Mouse (Mus musculus) olfactory bulb, adult 2 months (tissue): Measurements from ENCODE around the gene Mnd1. TPM values are rescaled to one million over a fixed set of nuclear protein-coding genes. Genes with fewer than 3 reads are reported as not detected.

Source experiments
- H3K27ac ChIP-seq: fragments of 200-500 bp; 2 replicates; pipeline ENCODE4 v1.5.1; 2012; ENCODE audit warnings: low read depth, low read length; ENCODE audit not compliant: insufficient read depth
- H3K4me1 ChIP-seq: fragments of 200-500 bp; 2 replicates; pipeline ENCODE4 v1.6.1; 2012; ENCODE audit warnings: low read length; ENCODE audit not compliant: control insufficient read depth, insufficient read depth
- H3K4me3 ChIP-seq: fragments of 200-500 bp; 2 replicates; pipeline ENCODE4 v1.5.1; 2012; ENCODE audit warnings: mild to moderate bottlenecking, low read depth, low read length, moderate library complexity; ENCODE audit not compliant: insufficient read depth
- CTCF ChIP-seq: fragments of 200-500 bp; IDR thresholded peaks from 2 replicates; pipeline ENCODE4 v1.5.1; 2012; ENCODE audit warnings: low read depth, mild to moderate bottlenecking, low read length, moderate library complexity; ENCODE audit not compliant: insufficient read depth
- POLR2A ChIP-seq: fragments of 200-500 bp; IDR thresholded peaks from 2 replicates; pipeline ENCODE4 v1.6.1; 2012; ENCODE audit warnings: mild to moderate bottlenecking, low read depth, low read length, moderate library complexity; ENCODE audit not compliant: insufficient read depth
- WGBS: fragments of 180-500 bp; shearing (Covaris S2); methylation state at CpG from one replicate; pipeline ENCODE4 v1.1.7; 2018; 5-methylcytosine and 5-hydroxymethylcytosine counted together
- polyA plus RNA-seq: library from polyadenylated mRNA; stranded (reverse); fragments of >200 nt; gene quantifications from 2 replicates; pipeline ENCODE4 v1.2.4, GENCODE M21; 2012; ENCODE audit warnings: low replicate concordance; ENCODE audit not compliant: missing spikeins, insufficient read depth, insufficient read length

Mnd1 gene
- polyA plus RNA-seq, 1 experiment = not detected

DNA sequence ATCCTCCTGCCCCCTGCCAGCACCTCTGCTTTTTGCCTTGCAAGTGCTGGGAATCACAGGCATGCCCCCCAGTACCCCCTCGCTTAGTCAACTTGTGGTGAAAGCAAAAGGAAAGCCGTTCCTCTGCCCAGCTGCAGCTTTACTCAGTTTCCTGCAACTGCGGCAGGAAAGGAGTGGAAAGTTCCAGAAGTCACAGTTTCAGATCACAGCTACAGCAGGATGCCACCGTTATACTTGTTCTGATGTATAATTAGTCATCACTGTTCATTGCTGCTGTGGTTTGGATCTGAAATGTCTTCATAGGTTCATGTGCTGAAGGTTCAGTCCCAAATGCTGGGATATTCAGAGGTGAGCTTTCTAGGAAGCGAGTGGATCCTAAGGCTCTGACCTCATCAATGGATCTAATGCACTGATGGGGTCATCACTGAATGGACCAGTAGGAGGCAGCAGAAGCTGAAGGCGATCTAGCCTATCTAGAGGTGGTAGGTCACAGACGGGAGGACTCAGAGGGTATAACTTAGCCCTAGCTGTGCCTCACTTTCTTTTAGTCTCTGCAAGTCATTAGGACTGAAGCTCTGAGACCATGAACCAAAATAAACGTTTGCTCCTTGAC, 13.9 kb upstream of the Mnd1 start:
- Histone ChIP-seq H3K27ac (no peak overlapping the region), H3K4me3 (no peak overlapping the region), H3K4me1 (peaks cover 6% of the 10 kb centered on the region; the same call in 1 of the 2 replicates)
- 59% methylated on average over 8 of the region's 8 CpGs for WGBS
- TF ChIP-seq POLR2A = no peak
- no peak for TF ChIP-seq CTCF

DNA sequence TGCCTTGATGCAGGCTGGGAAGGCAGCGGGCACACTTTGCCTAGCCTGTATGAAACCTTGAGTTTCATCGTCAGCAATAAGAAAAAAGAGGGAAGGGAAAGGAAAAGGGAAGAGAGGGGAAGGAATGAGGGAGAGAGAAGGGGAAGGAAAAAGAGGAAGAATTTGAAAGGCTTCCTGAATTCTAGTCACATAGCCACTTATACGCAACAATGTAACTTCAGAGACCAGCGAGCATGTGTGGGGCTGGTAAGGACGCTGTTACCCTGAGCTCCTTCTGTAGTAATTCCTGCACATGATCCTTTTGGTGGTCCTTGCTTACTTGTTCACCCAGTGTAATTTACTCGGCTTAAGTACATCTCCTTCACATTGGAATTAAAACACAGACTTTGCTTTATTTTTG, 13.4 kb upstream of the Mnd1 start:
- Histone ChIP-seq H3K4me1 (peaks cover 6% of the 10 kb centered on the region; the same call in 1 of the 2 replicates), H3K27ac (no peak overlapping the region), H3K4me3 (no peak overlapping the region)
- 80% methylated on average over 6 of the region's 6 CpGs for WGBS
- TF ChIP-seq POLR2A (no peak), CTCF (no peak)

DNA sequence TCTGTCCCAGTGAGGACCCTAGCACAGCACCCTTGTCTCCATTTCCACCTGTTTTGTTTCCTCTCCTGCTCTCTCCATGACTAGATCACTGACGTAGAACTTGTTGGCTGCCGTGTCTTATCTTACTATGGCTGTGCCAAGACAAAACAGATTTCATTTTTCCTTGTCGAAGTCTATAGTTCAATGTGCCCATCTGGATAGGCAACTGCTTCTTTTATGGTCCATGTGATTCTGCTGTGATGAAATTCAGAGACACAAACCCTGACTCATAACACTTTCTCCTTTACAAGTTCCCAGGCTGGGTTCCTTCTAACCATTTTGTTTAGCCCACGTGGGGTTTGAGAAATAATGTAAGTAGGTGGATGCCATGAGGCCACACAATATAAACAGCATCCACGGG, 10.5 kb upstream of the Mnd1 start:
- Histone ChIP-seq H3K27ac (no peak overlapping the region), H3K4me3 (no peak overlapping the region), H3K4me1 (no peaks in the 10 kb centered on the region)
- TF ChIP-seq CTCF (no peak), POLR2A (no peak)
- WGBS = 82% methylated on average over 5 of the region's 5 CpGs

DNA sequence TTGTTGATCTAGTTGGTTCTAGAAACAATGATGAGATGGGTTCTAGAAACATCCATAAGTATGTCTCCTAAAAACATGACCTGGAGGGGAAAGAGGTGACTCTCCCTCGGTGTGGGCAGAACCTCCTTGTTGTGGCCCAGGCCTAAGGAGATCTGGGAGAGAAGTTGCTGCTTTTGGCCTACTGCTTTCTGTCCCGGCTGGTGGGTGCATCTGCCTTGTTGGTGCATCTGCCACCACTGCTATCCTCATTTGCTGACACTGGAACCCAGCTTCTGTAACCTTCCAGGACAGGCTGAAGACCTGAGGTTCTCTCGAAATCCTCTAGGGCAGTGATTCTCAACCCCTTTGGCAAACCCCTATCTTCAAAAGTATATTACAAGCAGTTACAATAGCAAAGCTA, 9.8 kb upstream of the Mnd1 start:
- H3K4me1 ChIP-seq = no peaks in the 10 kb centered on the region
- TF ChIP-seq CTCF (no peak), POLR2A (no peak)
- WGBS = 98% methylated on average over 3 of the region's 3 CpGs
- H3K4me3 ChIP-seq = no peak overlapping the region
- H3K27ac ChIP-seq = no peak overlapping the region

DNA sequence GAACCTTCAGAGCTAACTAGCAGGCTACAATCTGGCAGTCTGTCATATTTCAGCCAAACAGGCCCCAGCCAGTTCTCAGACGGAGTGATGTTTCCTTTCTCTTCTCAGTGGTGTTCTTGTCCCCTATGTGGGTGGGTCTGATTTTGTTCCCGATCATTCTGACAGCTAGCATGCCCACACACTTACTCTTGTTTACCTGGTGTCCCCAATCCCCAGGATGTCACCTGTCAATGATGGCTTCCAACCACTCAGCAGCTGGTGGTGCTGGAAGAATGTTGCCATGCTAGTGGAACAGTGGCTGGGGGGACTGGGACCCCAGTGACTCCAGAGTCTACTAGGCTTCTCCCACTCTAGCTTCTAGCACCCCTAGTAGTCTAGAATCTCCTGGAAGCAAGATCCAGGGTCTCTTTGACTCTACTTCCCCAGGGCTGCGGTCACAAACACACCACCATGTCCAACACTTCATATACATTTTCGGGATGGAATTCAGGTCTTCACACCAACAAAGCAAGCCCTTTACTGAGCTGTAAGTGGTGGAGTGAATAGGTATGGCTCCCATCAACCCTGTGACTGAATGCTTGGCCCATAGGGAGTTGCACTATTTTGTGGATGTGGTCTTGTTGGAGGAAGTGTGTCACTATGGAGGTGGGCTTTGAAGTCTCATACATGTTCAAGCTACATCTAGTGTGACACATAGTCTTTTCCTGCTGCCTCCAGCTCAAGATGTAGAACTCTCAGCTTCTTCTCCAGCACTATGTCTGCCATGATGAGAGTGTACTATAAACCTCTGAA, 2.2 kb upstream of the Mnd1 start:
- TF ChIP-seq POLR2A (no peak), CTCF (no peak)
- no peak overlapping the region for H3K27ac ChIP-seq
- peaks cover 8% of the 10 kb centered on the region for H3K4me1 ChIP-seq
- no peak overlapping the region for H3K4me3 ChIP-seq
- WGBS = 83% methylated on average over 4 of the region's 4 CpGs

DNA sequence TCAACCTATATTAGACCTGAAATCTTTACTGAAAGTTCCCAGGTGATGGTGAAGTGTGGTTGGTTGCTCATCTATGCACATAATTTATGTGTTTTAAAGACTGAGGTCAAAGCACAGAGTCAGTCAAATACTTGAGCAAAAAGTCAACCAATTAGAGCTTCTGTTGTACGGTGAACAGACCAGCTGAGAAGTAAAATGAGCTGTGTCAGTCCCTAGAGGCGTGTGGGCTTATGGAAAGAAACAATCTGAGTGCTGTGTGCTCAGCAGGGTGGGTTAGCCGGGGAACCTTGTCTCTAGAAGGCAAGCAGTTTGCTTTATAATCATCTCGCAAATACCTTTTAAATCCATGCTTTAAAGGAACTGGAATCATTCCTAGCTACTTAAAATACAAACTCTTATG, 1.4 kb upstream of the Mnd1 start:
- TF ChIP-seq POLR2A (no peak), CTCF (no peak)
- 45% methylated on average over 4 of the region's 4 CpGs for WGBS
- Histone ChIP-seq H3K4me3 (no peak overlapping the region), H3K27ac (no peak overlapping the region), H3K4me1 (peaks cover 8% of the 10 kb centered on the region)

DNA sequence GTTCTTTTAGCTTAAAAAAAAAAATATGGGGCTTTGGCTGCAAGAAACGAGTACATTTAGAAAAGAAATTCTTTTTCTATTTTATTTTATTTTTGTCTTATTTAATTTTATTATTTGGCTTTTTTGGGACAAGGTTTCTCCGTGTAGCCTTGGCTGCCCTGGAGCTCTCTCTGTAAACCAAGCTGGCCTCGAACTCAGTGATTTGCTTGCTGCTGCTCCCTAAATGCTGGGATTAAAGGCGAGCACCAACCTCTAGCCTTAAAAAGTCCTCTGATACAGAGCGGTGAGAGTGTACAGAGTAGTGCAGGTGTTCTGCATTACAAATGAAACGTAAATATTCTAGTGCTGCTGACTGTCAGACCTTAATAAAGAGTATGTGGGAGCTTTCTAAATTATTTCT, 519 bp upstream of the Mnd1 start:
- WGBS = 29% methylated on average over 6 of the region's 6 CpGs
- Histone ChIP-seq H3K4me1 (peaks cover 8% of the 10 kb centered on the region), H3K4me3 (no peak overlapping the region), H3K27ac (no peak overlapping the region)
- TF ChIP-seq POLR2A (no peak), CTCF (no peak)

DNA sequence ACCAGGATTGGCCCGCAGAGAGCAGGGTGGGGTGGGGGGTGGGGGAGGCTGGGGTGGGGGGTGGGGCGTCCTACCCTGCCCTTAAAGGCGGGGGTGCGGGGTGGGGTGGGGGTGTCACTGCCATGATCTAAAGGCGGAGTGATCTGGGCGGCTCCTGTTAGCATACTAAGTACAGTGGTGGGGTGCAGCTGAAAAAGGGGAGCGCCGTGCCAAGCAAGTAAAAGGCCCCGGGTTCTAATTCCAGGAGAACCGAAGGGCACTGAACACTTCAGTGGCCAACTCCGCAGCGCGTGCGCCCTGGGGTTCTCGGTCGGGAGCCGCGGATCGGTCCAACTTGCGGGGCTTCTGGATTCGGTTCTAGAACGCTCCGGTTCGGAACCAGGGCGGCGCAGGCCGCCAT, 440 bp downstream of the Mnd1 start:
- peaks cover 8% of the 10 kb centered on the region for H3K4me1 ChIP-seq
- H3K27ac ChIP-seq = no peak overlapping the region
- 1% methylated on average over 25 of the region's 27 CpGs for WGBS
- TF ChIP-seq CTCF (no peak), POLR2A (no peak)
- peak overlapping the region; percentile 51 for H3K4me3 ChIP-seq

DNA sequence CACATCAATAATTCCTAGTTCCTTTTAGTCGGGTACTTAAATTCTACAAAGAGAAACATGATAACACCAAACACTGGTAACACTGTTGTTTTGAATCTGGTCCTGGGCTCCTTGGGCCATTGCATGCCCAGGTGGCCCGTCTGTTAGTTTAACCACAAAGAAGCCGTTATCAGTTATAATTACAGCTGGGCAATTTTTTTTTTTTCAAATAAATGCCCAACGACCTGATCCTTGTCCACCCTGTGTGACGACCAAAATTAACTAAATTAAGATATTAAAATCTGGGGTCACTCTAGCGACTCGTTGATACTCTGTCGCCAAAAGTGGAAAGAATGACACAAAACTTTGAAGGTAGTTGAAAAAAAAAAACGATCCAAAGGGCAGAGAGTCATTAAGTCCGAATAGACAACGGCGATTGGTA, 855 bp downstream of the Mnd1 start:
- 31% methylated on average over 12 of the region's 12 CpGs for WGBS

More for the DNA sequence above, 855 bp downstream of the Mnd1 start:
- H3K27ac ChIP-seq = no peak overlapping the region
- TF ChIP-seq POLR2A = no peak
- no peak for TF ChIP-seq CTCF
- peaks cover 8% of the 10 kb centered on the region for H3K4me1 ChIP-seq
- no peak overlapping the region for H3K4me3 ChIP-seq
